Mouse (Mus musculus): ENCODE data around the gene Erc2.

Erc2 gene

DNA sequence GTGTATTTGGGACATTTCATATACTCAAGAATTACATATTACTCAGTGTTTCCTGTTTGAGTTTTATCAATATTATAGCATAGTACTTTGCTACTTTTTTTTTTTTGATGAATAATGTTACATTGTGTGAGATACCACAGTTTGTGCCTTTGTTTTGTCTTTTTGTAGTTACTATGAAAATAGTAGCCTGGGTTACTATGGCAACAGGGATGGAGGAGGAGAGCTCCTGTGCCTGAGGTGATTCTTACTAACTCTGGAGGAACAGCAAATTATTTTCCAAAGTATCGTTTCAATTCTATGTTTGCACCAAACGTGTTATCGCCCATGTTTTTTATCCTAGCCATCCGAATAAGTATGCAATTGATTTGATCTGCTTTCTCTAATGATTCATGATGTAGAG lies 438.7 kb downstream of the Erc2 start:
- peak; percentile 27 for DNase-seq (ENCODE audit: low read depth, low spot score)

GRCm38 (mm10) chr14:28061649-28062375 lies 439.6 kb downstream of the Erc2 start:
- no peak for DNase-seq (ENCODE audit: low read depth, low spot score)

DNA sequence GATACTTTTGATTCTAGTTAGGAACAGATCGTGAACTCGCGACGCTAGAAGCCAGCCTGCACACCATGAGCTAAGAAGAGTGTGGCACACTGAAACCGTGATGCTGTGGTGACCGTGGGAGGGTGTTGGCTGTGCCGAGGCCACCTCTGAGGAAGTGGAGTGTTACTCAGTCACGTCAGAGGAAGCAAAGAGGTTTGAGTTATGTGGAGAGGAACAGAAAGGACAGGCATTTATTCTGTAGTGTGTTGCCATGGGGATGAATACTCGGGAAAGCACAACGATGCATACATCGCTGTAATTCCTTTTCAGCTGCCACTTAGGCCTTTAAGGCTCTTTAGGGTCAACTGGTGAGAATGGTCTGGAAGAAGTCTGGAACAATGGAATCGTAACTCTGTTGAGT lies 445.8 kb downstream of the Erc2 start:
- DNase-seq (ENCODE audit: low read depth, low spot score): peak; percentile 38

GRCm38 (mm10) chr14:28069826-28070225 lies 447.6 kb downstream of the Erc2 start:
- DNase-seq (ENCODE audit: low read depth, low spot score): no peak

GRCm38 (mm10) chr14:28072561-28072960 lies 450.3 kb downstream of the Erc2 start:
- DNase-seq (ENCODE audit: low read depth, low spot score): no peak

DNA sequence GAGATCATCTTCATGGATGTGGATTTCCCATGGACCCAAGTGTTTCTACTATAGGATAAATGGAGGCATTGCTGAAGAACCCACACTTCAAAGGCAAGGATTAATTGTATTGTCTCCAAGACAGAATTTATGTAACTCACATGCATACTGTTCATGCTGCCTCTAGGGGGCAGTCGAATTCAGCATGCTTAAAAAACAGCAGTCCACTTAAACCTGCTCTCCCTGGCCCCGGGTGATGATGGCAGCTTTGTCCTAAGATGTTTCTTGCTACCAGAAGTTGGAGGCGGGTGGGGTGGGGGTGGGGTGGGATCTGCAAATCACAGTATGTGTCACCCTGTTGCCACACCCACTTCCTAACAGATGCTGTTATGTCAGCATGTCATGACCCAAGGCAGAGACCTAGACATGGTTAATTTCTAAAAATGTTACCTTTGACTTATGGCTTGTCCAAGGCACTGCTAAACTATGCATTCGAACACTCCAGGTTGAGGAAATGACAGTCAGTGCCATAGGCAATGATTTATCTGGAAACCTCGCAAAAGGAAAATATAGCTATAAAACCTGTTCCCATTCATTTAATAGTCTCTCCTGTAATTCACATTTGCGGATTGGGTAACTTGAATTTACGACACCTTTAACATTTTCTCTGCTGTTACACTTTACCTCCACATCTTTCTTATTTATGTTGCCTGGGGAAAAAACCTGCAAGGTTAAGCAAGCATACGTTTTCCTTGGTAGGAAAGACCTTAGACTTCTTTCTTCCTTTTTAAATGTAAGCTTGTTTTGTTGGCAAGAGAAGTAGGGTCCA lies 467.6 kb downstream of the Erc2 start:
- DNase-seq (ENCODE audit: low read depth, low spot score): no peak

DNA sequence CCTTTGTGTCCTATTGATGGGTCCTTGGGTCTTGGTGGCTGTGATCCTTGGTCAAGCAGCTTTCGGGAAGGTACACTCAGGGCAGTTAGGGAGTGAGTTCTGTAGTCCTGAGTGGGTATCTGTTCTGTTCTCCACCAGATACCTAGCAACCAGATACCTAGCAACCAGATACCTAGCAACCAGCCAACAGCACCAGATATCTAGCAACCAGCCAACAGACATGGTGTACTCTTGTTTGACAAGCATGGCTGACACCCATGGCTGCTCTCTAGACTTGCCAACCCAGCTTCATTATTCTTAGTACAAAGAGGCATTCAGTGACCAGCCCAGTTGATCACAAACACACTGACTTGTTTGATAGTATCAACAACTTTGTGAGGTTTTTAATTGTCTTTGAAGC lies 469.1 kb downstream of the Erc2 start:
- no peak for DNase-seq (ENCODE audit: low read depth, low spot score)

DNA sequence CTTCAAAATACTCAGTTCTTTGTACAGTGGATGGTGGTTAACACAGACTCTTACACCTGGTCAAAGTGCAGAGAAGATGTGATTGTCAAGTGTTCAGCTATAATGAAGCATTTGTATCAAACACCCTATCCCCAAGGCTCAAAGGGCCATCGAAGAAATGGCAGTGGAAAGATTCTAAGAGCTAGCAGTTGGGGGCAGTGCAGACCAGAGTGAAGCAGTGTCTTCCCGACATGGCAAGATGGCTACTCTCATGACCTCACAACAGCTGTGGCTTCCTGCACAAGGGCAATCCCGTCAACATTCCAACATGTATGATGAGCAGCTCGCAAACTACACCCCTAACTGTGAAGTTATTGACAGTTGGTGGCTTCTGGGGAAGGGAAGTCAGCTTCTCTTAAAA lies 471.0 kb downstream of the Erc2 start:
- DNase-seq (ENCODE audit: low read depth, low spot score): no peak

DNA sequence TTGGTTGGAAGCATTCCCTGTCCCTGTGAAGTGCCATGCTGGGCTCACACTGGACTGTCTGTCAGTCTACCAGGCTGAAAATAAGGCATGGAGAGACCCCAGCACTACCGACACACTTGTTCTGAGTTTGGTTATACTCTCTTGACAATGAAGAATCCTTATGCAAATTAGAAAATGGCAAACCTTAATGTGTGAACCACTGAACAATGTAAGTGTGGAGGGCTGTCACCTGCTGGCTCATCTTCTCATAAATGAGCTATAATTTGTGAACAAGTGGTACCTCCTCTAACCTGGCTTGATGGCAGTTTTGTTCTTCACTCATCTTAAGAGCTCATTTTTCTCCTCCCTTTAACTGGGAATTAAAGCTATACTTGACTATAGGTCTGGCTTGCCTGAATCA lies 471.7 kb downstream of the Erc2 start:
- DNase-seq (ENCODE audit: low read depth, low spot score): no peak

DNA sequence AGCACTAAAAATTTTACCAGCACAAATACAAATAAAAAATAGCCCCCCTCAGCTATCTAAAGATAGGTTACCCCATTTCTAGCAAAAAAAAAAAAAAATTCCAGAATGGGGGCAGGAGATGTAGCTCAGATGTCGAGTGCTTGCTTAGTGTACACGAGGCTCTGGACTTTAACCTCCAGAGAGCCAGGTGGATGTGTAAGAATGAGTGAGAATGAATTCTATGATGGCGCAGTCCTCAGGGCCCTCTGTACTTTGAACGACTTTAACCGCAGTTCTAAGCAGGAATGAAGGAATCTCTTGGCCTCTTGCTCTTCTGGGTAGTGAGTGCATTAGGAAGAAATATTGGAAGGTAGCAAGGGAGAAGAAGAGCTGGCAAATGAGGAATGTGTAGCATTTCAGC lies 476.9 kb downstream of the Erc2 start:
- no peak for DNase-seq (ENCODE audit: low read depth, low spot score)

DNA sequence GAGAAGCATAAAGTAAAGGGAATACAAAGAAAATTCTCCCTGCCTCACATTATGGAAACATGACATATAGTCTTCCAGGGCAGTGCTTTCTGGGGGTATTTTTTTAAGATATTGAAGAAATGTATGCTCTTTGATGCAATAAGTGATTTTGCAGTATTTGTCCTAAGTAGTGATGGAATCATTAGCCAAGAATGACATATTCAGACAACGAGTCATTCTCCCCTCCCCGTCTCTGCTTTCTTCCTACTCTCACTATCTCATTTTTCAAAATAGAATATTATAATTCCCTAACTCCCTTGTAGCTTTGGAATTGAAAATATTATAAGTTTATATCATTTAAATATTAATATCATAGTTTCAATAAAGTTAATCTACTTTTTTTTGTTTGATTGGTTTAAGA lies 490.9 kb downstream of the Erc2 start:
- DNase-seq (ENCODE audit: low read depth, low spot score): no peak

GRCm38 (mm10) chr14:28120851-28121250 lies 498.6 kb downstream of the Erc2 start:
- no peak for DNase-seq (ENCODE audit: low read depth, low spot score)

DNA sequence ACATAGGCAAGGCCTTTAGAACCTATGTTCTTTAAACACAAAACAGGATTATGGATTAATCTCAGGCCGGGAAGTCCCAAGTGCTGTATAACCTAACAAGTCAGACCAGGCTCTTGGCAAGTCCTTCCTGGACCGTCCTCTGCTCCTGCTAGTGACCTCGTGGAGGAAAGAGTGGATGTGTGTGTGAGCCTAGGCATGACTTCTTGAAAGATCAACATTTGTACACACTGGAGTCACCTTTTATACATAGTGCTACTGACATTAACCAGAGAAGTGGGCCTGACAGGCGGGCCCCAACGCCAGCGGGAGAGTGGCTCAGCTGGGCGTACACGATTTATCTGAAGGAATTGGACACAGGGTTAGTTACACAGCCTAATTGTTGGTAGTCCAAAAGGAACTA lies 504.6 kb downstream of the Erc2 start:
- no peak for DNase-seq (ENCODE audit: low read depth, low spot score)

DNA sequence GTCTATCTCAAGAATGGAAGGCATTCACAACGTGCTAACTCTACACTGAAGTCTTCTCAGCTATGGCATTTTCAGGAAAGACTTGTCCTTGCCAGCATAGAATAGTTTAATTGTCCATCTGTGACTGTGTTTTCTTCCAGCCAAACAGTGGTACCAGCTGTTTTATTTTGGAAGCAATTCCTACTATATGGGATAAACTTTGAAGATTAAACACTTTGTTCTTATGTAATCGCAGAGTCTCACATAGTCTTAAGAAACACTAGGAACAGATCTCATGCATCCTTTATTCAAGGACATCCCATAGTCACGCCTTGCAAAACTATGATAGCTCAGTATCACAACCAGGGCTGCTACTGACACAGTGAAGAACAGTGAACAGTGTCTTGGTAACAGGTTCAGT lies 506.8 kb downstream of the Erc2 start:
- peak; percentile 69 for DNase-seq (ENCODE audit: low read depth, low spot score)

DNA sequence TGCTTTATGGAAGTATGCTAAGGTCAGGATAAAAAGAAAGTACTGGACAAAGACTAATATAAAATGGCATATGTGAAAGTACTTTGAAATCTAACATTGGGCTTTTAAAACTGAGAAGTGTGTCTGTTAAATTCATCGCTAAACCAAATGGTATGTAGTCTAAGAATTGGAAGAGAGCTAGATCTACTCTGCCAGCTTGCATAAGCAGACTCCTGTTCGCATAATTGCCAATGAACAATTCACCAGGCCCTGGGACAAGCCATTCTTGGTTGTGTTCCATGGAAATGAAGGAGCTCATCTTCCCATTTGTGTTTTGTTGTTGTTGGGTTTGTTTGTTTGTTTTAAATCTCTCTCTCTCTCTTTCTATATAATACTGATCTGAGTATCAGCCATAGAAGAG lies 521.8 kb downstream of the Erc2 start:
- DNase-seq (ENCODE audit: low read depth, low spot score): peak; percentile 39

GRCm38 (mm10) chr14:28147201-28147600 lies 525.0 kb downstream of the Erc2 start:
- no peak for DNase-seq (ENCODE audit: low read depth, low spot score)

DNA sequence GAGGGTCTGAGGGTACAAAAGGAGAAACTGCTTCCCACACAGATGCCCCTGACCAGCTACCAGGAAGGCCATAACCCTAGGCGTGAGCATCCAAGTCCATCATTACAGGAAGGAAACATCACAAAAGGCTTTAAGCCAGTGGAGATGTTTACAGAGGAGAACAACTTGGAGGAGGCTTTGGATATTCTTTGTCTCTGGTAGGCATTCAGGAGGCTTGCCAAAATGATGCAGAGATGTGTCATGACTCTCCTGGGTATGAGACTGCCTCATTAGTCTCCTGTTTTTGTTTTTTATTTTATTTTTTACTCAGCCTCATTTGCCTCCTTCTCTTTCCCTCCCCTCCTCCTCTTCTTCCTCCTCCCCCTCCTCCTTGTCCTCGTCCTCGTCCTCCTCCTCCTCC lies 528.7 kb downstream of the Erc2 start:
- DNase-seq (ENCODE audit: low read depth, low spot score): peak; percentile 28

DNA sequence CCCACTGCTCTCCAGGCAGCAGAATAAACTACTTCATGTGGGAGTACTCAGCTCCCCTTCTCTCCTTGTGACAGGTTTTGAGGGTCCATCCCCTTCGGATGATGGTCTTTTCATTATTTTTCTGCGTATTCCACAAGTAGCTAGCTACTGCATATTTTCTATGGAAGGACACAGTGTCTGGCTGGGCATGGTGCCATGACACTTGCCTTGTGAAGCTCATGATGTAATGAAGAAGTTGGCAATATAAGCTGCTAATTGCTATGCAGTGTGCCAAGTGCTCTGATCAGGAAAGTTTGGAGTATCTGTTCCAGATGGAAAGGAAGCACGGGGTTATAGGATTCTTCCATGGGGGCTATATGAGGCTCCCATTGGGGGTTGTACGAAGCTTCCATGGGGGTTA lies 533.5 kb downstream of the Erc2 start:
- DNase-seq (ENCODE audit: low read depth, low spot score): peak; percentile 28

- DNase-seq (ENCODE audit: low read depth, low spot score): peak; percentile 45
Observed at GRCm38 (mm10) chr14:28160852-28161251, 538.6 kb downstream of the Erc2 start.

DNA sequence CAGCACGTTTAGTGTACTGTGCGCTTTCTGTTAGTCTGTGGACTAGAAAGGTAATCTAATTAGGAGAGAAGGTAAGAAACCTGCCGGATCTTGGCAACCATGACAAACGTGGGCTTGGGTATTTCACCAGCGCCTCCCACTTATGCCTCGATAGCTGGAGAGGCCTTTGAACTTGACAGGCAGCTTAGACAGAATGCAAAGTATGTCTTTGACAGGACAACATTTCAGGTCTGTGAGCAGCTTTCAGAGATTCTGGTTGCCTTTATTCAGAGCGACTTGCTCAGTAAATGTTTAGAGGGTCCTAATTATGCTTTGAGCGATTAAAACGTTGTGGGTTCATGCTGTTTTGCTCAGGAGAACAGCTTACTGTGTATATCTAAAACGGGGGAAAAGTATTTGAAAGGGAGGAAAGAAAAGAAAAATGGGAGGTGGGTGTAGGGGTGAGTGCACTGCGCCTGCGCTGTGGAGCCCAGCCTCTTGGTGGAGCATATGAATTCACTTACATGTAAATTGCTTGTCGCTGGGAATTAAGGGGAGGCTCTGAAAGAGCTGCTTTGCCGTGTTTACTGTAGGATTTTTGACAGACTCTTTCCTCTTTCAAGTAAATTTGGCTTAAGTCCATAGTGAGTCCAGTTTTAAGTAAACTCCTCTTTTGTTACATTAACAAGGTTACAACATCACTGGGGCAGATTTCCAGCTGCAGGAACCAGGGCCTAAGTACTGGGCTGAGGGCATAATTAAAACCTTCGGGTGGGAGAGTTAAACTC lies 542.6 kb downstream of the Erc2 start:
- peak; percentile 33 for DNase-seq (ENCODE audit: low read depth, low spot score)

DNA sequence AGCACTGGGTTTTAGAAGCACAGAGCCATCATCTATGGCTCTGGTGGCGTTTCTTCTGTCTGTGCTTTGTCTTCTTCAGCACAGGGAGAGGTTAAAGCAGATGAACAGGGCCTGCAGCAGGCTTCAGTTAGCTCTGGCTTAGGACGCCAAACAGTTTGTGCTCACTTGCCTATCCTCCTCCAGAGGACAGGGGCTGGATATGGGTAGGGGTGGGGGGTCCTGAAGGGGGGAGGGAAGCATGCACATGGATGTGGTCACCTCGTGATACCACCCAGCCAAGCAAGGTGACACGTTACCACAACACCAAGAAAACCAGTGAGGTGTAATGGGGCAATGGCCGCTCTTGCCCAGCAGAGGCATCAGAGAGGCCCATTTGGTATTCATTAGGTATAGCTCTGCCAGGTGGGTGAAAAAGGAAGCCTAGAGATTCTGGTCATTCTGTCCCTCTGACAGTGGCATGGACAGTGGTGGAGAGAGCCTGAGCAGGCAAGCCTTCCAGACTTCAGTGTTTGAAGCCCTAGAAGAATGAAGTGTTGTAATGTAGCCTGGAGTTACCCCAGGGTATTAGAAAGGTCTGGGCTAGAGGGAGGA lies 543.5 kb downstream of the Erc2 start:
- no peak for DNase-seq (ENCODE audit: low read depth, low spot score)

- no peak for DNase-seq (ENCODE audit: low read depth, low spot score)
Observed at GRCm38 (mm10) chr14:28170711-28171110, 548.5 kb downstream of the Erc2 start.
